Mouse (Mus musculus) kidney, embryonic 14.5 days (tissue): ENCODE results near the gene Casp7. TPM values are rescaled to one million over a fixed set of nuclear protein-coding genes. Genes with fewer than 3 reads are reported as not detected.

ENCODE experiments used
- ATAC-seq: fragments of 200-750 bp; cut with Nextera tagmentation; 2 replicates; pipeline ENCODE4 v1.8.0; 2017; ENCODE audit warnings: moderate number of reproducible peaks, mild to moderate bottlenecking, moderate TSS enrichment, moderate library complexity; ENCODE audit not compliant: low FRiP score, low TSS enrichment
- H3K27ac ChIP-seq: fragments of 300-500 bp; sonication (generic); 2 replicates; pipeline ENCODE4 v1.5.1; 2014; ENCODE audit warnings: low read depth, mild to moderate bottlenecking, low read length, moderate library complexity, mixed read lengths
- H3K27me3 ChIP-seq: fragments of 300-500 bp; sonication (generic); 2 replicates; pipeline ENCODE4 v1.6.1; 2014; ENCODE audit warnings: mild to moderate bottlenecking, low read length; ENCODE audit not compliant: control insufficient read depth, insufficient read depth
- H3K36me3 ChIP-seq: fragments of 300-500 bp; sonication (generic); 2 replicates; pipeline ENCODE4 v1.6.1; 2014; ENCODE audit warnings: low read length, mixed read lengths; ENCODE audit not compliant: control insufficient read depth, insufficient read depth
- H3K4me1 ChIP-seq: fragments of 300-500 bp; sonication (generic); 2 replicates; pipeline ENCODE4 v1.6.1; 2014; ENCODE audit warnings: low read length, mixed read lengths; ENCODE audit not compliant: control insufficient read depth, insufficient read depth
- H3K4me2 ChIP-seq: fragments of 300-500 bp; sonication (generic); replicated peaks from 2 replicates; pipeline ENCODE4 v1.6.1; 2014; ENCODE audit warnings: low read depth, mild to moderate bottlenecking, low read length
- H3K4me3 ChIP-seq: fragments of 300-500 bp; sonication (generic); 2 replicates; pipeline ENCODE4 v1.5.1; 2014; ENCODE audit warnings: mild to moderate bottlenecking, low read length
- H3K9ac ChIP-seq: fragments of 300-500 bp; sonication (generic); 2 replicates; pipeline ENCODE4 v1.6.1; 2014; ENCODE audit warnings: low read depth, mild to moderate bottlenecking, low read length, moderate library complexity
- H3K9me3 ChIP-seq: fragments of 300-500 bp; sonication (generic); 2 replicates; pipeline ENCODE4 v1.6.1; 2016; ENCODE audit warnings: low read length; ENCODE audit not compliant: control insufficient read depth
- WGBS: fragments of 180-500 bp; shearing (Covaris S2); extraction: QIAGEN DNeasy Blood & Tissue Kit; methylation state at CpG from one replicate; pipeline ENCODE4 v1.1.7; 2014; 5-methylcytosine and 5-hydroxymethylcytosine counted together
- polyA plus RNA-seq: library from polyadenylated mRNA; unstranded; fragments of >200 nt; fragmentation: Nextera tagmentation; extraction: Ambion mirVana; gene quantifications from 2 replicates; pipeline ENCODE4 v1.2.1, GENCODE M21; 2014

Casp7 gene
- polyA plus RNA-seq, 1 experiment from 2014 or later = 28.3 TPM

GRCm38 (mm10) chr19:56484630-56485375 is 87.9 kb downstream of the Casp7 start:
- ATAC-seq = no peak
- no peaks in the 10 kb centered on the region for H3K27me3 ChIP-seq
- peaks cover 12% of the 10 kb centered on the region; the same call in 1 of the 2 replicates for H3K4me1 ChIP-seq
- WGBS = 31% methylated on average over 13 of the region's 13 CpGs
- H3K4me2 ChIP-seq = no peak overlapping the region
- no peaks in the 10 kb centered on the region for H3K36me3 ChIP-seq
- no peak overlapping the region for H3K9ac ChIP-seq
- no peak overlapping the region for H3K27ac ChIP-seq
- no peaks in the 10 kb centered on the region for H3K9me3 ChIP-seq
- no peak overlapping the region for H3K4me3 ChIP-seq

- Histone ChIP-seq H3K27me3 (no peaks in the 10 kb centered on the region), H3K4me1 (peaks cover 12% of the 10 kb centered on the region; the same call in 1 of the 2 replicates), H3K9ac (no peak overlapping the region), H3K4me2 (no peak overlapping the region; the same call in 1 of the 2 replicates), H3K9me3 (no peaks in the 10 kb centered on the region), H3K4me3 (no peak overlapping the region), H3K36me3 (no peaks in the 10 kb centered on the region), H3K27ac (peak overlapping the region; percentile 19; the same call in 1 of the 2 replicates)
- peak; percentile 35; the same call in 1 of the 2 replicates for ATAC-seq
- WGBS = 49% methylated on average over 13 of the region's 13 CpGs
Measured at GRCm38 (mm10) chr19:56485376-56486271, 88.7 kb downstream of the Casp7 start.

- H3K9me3 ChIP-seq = no peaks in the 10 kb centered on the region
- H3K27me3 ChIP-seq = no peaks in the 10 kb centered on the region
- no peak overlapping the region for H3K4me3 ChIP-seq
- no peak for ATAC-seq
- no peaks in the 10 kb centered on the region for H3K36me3 ChIP-seq
- no peak overlapping the region for H3K4me2 ChIP-seq
- peaks cover 12% of the 10 kb centered on the region; the same call in 1 of the 2 replicates for H3K4me1 ChIP-seq
- no peak overlapping the region for H3K9ac ChIP-seq
- H3K27ac ChIP-seq = no peak overlapping the region
- WGBS = 62% methylated on average over 7 of the region's 7 CpGs
Measured at GRCm38 (mm10) chr19:56486926-56487325, 90.0 kb downstream of the Casp7 start.

GRCm38 (mm10) chr19:56487339-56487738 is 90.4 kb downstream of the Casp7 start:
- Histone ChIP-seq H3K4me3 (no peak overlapping the region), H3K9ac (no peak overlapping the region), H3K27ac (no peak overlapping the region), H3K4me2 (no peak overlapping the region), H3K9me3 (no peaks in the 10 kb centered on the region), H3K27me3 (no peaks in the 10 kb centered on the region), H3K36me3 (no peaks in the 10 kb centered on the region), H3K4me1 (peaks cover 12% of the 10 kb centered on the region; the same call in 1 of the 2 replicates)
- ATAC-seq = no peak
- WGBS = 96% methylated on average over 2 of the region's 2 CpGs

GRCm38 (mm10) chr19:56489601-56490000 is 92.7 kb downstream of the Casp7 start:
- 90% methylated on average over 6 of the region's 6 CpGs for WGBS
- H3K4me2 ChIP-seq = no peak overlapping the region
- peaks cover 12% of the 10 kb centered on the region; the same call in 1 of the 2 replicates for H3K4me1 ChIP-seq
- H3K27ac ChIP-seq = no peak overlapping the region
- H3K9ac ChIP-seq = no peak overlapping the region
- H3K36me3 ChIP-seq = no peaks in the 10 kb centered on the region
- ATAC-seq = no peak
- no peaks in the 10 kb centered on the region for H3K27me3 ChIP-seq
- no peak overlapping the region for H3K4me3 ChIP-seq
- H3K9me3 ChIP-seq = no peaks in the 10 kb centered on the region

Other genes with a start within 250 kb of the Casp7 start
- gene Habp2, start 110.0 kb upstream of the Casp7 start, polyA plus RNA-seq = 12.7 and 20.4 TPM in 2 replicates
- gene Nrap, start 7.1 kb upstream of the Casp7 start, polyA plus RNA-seq = 0.19 TPM in 1 of 2 replicates, not detected in the other
- gene Plekhs1, start 64.5 kb downstream of the Casp7 start, polyA plus RNA-seq = 0.94 and 1.2 TPM in 2 replicates
- 13.0 and 19.8 TPM in 2 replicates for gene Dclre1a, start 151.1 kb downstream of the Casp7 start, polyA plus RNA-seq
- 11.8 and 17.8 TPM in 2 replicates for gene Nhlrc2, start 151.1 kb downstream of the Casp7 start, polyA plus RNA-seq